Mouse (Mus musculus) cerebellum, postnatal 10 days (tissue): ENCODE measurements at regions not wholly inside any gene's neighbourhood (a gene's known extent, or its start where the extent isn't known, plus 50 kb on each side); places are given as distances from the start of the nearest gene placed in this dataset.
A peak's percentile ranks its signal among the peaks of the same experiment; 100 is the strongest.

Experiments used
- DNase-seq, 2 experiments: peaks; one replicate each; pipeline ENCODE4 v3.0.0; 2021; ENCODE audit warnings: mixed read lengths in 2 of 2

DNA sequence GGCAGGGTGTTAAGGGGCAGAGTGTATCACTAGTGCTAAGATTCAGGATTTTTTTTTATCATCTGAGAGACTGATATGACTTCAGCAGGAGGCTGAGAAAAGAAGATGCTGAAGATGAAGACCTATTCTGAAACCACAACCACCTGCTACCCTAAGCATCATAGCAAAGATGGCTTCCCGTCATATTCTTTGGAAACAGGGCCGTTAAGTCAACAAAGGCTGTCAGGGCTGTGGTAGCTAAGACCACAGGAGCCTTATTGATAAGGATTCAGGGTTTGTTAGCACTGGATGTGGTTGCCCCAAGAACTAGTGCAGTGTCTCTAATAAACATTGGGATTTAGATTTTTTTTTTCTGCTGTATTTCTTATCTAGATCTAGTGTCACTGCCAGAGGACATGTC is 56.7 kb upstream of the Rasgrp1 start:
- no peak for DNase-seq

DNA sequence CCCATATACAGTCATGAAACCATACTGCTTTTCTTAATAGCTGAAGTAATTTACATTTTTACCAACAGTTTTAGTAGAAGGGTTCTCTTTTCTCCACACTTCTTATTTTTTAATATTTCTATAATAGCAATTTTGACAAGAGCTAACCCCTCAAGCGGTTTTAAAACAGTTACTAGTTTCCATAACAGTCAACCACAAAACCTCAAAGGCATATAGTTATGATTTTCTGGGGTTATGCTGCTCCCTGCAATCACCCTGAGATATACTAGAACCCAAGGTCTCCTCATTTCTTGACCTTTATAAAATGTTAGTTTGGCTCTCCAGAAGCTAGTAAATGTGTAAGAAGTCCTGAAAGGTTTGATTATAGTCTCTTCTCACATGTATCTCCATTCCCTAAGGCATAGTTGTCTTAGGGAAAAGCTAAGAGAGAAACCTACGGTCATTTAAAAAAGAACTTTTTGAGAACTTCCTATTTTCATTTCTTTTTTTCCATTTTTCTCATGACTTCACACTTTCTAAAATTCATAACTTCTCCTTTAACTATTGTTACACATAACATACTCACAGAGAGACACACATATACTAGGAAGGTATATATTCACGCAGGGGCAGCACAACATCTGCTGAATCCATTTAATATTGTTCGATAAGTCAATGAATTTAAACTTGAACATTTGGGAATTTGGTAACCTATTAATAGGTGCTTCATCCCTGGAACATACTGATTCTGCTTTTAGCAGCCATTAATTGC is 60.8 kb upstream of the Rasgrp1 start:
- DNase-seq = no peak

DNA sequence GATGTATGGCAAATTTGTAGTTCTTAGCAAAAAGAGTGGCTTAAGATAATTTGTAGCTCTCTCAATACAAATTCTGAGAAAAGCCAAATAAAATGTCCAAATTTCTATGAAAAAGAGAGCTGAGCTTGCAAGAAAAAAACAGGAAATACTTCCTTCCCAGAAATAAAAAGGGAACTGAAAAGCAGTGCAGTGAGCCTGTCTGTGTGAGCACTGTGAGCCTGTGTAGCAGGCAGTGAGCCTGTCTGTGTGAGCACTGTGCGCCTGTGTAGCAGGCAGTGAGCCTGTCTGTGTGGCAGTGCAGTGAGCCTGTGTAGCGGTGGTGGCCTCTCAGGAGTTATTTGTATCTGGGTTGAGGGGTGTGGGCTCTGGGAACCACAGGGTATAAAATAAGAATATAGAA is 62.7 kb upstream of the Rasgrp1 start:
- no peak for DNase-seq

DNA sequence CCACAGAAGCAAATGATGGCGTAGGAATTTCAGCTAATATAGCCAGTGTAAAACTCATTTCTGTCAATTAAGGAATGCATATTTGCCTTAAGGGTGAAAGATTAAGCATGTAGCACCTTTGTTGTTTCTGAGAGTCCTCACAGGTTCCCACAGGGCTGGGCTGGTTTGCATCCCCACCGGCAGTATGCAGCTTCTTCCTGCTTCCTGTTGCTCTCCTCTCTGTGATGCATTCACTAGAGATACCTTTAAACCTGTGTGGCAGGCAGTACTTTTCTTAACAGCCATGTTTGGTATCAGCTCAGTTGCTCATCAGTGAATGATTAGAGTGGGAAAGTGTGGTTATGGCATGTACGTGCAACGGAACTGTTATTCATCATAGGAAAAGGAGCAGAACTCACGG is 65.4 kb upstream of the Rasgrp1 start:
- DNase-seq = no peak

DNA sequence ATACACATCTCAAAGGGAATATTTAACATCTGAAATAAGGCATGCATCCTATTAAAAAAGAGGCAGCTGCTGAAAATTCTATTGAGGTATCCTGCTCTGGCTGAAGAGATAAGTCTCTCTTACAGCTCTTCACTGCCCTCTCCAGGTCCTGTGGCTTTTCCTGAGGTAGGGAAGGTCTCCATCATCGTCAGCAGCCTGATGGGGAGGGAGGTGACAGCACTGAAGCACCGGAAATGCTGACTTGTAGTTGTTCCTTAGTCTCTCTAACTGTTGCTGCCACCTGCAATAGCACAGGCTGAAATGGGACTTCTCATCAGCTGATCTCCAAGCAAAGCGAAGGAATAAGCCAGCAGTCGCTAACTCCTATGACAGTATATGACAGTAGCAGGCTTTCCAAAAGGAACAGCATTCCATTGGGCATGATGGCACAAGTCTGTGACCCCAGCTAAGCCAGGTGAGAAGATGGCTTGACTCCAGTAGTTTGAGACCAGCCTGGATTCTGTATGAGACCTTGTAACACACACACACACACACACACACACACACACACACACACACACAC is 69.3 kb upstream of the Rasgrp1 start:
- peak; percentile 61 to 62 for DNase-seq

DNA sequence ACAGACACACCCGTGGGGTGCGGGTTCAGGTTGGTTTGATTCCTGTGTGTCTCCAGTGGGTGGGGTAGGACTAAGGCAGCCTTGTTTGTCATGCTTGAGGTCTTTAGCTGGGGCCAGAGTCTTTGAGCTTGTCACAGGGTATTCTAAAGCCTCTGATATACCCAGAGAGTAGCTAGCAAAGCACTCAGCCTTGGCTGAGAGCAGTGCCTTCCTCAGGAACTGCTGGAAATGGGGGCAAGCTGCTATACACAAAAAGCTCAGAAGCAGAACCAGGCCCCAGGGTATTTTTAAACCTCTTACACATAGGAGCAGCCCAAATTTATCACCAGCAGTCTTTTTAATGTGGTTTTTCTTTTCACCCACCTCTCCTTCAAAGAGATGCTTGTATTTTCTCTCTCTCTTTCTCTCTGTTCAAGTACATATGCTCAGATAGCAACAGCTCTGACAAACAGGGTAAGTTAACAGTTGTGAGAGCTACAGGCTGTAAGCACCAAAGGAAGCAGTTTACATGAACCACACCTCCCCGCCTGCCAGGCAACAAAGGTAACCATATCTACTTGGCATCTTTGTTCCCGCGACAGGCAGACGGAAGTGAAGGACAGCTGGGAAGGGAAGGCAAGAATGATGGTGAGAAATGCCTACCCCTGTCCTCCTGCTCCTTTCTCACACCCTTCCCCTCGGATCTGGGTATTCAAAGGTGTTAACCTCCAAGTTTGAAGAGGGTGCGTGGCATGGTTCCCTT is 74.6 kb upstream of the Rasgrp1 start:
- no peak for DNase-seq

DNA sequence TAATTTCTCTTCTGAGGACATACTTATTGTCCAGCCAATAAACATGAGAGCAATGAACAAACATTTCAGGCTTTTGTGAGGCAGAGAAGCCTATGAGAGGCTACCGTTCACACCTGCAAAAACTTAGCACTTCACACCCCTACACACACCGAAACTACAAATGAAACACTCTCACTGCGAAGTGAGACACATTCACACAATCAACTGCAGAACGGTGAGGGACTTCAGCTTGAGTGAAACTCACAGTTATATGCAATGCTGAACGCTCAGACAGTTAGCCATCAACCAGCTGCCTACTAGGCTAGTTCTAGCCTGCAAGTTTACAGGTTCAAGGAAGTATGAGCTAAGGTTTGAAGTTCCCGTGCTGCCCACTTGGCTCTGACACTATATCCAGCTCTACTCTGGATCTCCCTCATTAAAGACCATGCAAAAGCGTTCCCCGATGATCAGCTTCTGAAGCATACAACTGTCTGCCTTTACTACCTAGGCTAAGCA is 75.4 kb upstream of the Rasgrp1 start:
- DNase-seq = no peak

DNA sequence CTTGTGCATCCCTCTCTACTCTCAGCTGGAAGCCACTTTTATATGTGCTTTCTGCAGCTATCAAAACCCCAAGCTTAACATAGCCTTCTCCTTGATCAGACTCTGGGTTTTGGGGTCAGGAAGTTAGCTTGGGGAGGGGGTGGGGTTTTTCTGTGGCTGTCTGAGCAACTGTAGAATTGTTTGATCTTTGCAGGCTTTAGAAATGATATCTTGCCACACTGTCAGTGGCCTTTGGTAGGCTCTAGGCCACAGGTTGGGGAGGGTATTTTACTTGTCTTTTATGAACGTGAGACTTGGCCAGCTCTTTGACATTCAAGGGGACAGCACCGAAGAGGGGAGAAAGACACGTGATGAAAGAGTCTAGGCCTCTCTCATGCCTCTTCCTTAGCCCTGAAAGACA is 75.9 kb upstream of the Rasgrp1 start:
- DNase-seq = no peak

DNA sequence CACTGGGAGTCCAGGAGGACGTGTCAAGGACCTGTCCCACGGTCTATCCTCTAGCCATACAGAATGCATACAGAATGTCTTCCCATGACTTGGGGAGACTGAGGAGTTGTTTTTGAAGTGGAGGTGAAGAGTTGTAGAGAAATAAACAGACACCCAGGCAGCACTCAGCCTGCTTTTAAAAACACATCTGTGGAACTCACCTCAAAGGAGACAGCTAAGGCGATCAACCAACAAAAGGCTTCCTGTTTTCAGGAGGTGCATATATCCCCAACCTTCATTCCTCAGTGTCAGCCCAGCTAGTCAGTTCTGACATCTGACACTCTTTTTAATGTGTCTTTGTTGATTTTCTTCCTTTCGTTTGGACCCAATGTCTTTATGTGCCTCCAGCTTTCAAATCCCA is 78.6 kb upstream of the Rasgrp1 start:
- DNase-seq = no peak

DNA sequence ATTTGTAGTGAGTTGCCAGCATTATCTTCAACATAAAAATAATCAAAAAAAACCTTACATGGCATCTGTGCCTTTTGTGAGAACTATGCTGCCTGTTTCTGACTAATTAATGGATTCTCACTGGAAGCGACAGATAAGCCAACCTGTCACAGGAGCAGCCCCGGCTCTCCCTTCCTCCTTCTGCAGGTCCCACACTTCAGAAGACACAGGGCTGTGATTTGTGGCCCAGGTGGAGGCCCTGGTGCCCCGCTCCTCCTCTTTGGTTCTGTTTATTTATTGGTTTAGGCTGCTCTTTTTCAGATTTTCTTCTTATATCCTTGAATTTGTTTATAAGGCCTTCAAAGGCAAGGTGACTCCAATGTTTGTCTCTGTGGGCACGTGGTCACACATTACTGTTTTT is 80.0 kb upstream of the Rasgrp1 start:
- no peak for DNase-seq

DNA sequence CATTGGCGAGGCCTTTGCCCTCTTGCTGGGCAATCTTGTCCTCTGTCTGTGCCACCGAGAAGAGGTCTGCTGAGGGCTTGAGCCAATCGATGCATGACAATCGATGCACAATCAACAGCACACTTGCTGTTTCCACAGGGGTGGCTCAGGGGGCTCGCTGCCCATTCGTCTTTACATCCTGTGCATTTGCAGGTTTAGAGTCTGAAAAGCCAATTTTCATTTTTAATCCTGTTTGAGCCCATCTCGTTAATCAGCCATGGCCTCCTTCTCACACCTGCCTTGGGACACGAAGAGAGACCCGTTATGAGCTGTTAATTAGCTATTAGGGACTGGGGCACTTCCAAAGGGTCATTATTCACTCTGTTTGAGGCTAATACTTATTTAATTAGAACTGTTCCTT is 86.4 kb upstream of the Rasgrp1 start:
- no peak for DNase-seq

DNA sequence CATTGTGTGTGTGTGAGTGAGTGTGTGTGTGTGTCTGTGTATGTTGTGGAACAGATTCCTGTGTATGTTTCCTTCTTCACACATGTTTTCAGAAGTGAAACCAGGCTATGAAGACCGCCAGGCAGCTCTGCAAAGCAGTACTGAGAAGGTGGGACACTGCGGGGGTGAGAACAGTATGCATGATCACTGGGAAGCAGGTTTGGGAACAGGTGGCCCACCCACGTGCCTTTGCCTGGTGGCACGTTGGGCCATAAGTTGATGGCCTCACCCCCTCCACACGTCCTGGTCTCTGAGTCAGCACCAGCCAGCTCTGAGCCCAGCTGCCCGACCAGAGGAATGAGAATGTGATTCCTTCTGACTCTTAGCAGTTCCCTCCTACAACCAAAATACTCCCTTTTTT is 89.2 kb upstream of the Rasgrp1 start:
- no peak for DNase-seq

DNA sequence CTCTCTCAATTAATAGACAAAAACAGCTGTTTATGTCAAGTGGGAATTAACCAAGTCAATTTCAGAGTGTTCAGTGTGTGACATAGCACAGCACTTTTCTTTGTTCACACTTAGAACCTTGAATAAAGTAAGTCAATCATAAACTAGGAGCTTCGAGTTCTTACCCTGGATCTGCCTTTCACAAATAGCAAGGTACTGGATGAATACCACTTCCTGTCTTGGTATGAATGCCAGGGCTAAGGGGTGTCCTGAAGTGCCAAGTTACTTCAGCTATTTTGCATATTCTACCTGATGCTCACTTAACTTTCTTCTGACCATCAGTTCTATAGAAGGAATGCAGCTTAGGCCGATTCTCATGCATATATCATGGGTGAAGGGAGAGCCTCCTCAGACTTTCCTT is 90.1 kb upstream of the Rasgrp1 start:
- DNase-seq = no peak

DNA sequence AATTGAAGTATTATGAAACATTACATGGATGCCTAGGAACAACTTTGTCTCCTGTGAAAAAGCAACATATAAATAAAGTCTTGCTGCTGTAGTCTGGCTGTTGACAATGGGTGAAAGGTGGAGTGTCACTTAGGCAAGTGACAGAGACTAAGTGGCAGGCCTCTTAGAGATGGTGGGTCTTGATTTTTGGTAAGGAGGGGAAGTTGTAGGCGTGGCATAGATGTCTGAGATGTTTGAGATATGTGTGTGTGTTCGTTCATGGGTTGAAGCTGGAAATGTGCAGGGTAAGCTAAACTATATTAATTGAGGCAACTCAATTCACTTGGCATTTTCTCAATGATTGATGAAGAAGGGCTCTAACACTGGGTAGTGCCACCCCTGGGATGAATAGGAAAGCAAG is 90.7 kb upstream of the Rasgrp1 start:
- no peak for DNase-seq

DNA sequence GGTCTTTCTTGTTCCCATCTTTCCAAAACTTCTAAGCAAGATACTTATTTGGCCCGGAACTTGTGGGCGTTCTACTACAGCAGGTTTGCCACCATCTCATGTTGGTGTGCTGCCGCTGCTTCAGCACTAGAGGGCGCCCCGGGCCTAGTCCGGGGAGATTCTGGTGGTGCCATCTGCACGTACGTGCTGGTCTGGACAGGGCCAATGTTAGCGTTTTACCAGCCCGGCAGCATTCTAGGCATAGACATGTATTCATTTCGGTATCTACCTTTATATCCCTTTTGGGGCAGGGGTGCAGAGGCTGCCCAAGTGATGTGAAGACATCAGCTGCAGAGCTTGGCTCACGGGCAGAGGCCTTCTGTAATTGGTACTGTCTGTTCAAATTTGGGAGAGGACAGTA is 95.3 kb upstream of the Rasgrp1 start:
- peak; percentile 20 to 25 for DNase-seq

DNA sequence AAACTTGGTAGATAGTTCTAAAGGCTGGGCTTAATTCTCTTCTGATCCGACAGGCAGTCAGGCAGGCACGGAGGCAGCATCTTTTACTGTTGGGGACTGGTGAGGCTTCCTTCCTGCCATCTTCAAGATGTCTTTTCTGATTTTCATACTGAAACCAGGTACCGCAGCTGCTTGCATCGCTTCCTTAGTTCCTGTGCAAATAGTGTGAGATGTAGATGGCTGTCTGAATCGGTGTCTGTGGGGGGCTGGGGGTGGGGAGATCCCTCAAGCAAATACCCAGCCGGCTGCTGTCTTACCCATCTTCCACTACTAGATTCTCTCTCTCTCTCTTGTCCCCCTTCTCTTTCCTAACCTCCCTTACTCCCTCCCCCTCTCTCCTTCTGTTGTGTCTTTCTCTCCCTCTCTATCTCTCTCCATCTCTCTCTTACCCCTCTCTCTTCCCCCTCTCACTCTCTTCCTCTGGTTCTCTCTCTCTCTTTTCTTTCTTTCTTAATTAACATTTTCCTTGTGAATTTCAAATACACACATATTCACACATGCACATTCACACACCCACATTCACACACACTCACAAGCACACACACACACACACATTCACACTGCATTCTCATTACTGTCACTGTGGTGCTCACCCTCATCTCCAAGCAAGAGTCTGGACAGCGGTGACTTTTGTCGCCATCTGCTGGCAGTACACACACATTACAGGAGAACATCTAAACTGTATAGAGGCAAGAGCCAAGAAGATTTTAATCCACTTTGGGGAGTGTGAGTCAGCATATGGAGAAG is 96.0 kb upstream of the Rasgrp1 start:
- peak; percentile 83 for DNase-seq

DNA sequence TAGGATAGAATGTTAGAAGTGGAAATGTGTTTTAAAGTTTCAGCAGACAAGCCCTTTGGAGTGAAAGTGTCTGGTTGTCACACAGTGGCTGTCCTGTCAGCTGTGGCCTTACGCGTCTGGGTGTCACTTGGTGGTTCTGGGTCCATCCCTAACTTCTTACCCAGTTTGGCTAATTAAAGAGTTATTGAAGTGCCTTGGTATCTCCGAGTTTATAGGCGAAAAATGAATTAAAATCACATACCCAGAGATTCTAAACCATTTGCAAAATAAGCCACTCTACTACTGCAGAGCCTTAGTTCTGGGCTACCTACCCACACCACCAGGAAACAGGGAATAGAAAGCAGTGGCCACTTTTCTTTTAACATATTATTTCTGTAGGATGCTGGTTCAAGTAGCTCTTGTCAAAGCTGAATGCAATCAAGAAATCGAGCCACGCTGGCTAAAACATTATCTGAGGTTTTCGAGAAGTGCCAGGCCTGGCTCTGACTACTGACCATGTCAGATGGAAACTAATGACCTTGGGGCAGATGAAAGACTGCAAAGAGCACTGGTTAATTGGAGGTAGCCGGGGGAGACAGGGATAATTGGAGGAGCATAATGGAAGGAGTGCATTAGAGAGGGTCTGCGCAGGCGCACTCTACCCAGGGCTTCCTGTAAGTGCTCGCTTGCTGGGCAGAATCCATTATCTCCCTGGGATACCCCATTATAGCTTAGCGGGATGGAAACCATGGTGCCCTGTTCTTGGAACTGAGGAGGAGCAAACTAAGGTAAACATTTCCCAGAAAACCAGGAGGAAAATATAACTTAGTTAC is 96.8 kb upstream of the Rasgrp1 start:
- DNase-seq = peak in 1 of 2 experiments; percentile 21

DNA sequence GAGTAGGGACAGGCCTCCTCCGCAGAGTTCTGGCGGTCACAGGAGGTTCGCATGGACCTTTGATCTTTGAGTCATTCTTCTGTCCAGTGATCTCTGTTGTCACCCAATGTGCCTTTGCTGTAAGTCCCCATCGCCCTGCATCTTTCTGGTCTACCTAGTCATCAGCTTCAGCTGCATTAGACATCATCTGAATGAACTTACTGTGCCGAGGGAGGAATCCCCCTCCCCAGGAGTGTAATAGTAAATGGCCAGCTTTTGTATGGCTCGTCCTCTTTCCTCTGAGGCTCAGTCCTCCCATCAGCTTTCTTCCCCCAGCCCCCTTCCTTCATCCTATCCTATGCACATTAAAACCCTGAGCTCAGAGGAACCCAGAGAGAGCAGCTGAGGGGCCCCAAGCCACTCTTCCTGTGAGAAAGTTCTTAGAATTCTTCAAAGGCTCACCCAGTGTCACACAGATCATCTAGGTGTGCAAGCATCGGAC is 98.0 kb upstream of the Rasgrp1 start:
- DNase-seq = no peak

DNA sequence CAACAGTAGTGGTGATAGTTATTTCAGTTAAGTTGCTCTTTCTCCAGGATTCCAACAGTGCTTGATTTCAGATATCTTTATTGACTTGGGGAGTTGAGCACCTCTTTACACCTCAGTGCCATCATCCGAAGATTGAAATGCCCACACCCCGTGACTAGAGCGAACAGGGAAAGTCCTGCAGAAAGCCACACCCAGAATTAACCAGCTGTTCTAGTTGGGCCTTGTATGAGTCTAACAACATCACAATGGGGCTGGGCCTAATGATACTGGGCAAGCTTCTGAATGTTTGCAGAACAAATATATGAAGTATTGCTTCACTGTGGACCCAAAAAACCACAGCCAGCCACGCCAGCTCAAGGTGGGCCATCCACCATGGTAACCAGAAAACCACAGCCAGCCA is 100.1 kb upstream of the Rasgrp1 start:
- DNase-seq = no peak

DNA sequence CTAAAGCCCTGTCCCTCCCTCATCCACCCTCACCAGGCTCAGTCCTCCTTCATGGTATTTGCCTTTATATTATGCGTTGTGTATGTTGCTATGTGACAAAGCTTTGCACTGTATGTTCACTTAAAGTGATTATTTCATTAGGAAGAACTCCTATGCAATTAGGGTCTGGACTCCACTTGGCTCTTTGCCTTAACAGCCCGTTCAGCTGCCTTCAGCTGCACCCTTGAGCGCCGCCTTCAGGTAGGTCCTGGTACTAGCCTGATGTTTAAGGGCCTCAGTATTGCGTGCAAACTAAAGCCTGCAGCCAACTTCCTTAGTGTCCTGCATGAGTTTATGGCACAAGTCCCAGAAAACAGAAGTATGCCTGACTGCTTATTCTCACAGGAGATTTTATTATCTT is 101.9 kb upstream of the Rasgrp1 start:
- peak; percentile 56 to 61 for DNase-seq

DNA sequence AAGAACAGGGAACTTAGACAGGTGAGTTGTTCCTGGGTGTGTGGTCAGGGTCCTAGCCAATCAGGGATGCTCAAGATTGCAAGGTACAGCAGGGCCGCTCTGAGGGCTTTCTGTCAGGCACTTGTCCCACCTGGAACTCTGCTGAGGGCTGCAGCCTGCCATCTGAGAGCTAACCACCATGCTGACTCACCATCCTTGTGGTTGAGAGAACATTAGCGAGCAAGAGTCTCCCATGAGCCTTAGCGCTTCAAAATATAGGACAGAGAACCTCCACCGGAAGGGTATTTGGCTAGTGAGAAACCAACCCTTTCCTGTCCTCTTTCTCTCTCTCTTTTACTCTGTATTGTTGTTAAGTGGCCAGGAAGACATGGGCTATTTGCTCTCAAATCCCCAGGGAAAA is 104.1 kb upstream of the Rasgrp1 start:
- DNase-seq = no peak

DNA sequence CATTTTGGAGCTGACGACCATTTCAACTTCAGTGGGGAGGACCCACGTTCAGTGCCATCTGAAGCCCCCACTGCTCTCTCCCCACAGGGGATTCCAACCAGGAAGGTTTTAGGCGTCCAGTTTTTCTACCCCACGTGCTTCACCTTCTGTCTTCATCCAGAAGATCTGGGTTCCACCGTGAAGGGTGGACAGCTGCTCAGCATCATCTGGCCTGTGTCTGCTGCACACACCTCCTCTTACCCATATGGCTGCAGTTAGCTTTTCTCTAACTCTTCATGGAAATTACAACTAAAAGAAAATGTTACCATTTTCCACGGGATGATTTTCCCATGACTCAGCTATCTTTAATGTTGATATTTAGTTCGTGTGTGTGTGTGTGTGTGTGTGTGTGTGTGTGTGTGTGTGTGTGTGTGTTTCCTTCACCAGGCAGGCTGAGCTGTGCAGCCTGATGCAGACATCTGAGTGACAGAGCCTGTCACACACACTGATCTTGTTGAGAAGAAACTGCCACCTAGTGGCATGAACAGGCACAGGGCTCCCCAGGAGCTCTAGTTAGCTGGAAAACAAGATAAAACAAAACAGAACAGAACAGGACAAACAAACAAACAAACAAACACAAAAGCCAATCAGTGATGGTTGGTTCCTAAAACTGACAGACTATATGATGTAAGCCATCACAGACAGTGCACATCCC is 107.5 kb upstream of the Rasgrp1 start:
- peak; percentile 55 to 57 for DNase-seq
